Mouse (Mus musculus) spleen, adult 2 months (tissue): ENCODE data around the gene Auts2.

ENCODE experiments used
- CTCF ChIP-seq: fragments of 200-500 bp; IDR thresholded peaks from 2 replicates; pipeline ENCODE4 v1.5.1; 2011; ENCODE audit warnings: mild to moderate bottlenecking, inconsistent platforms; ENCODE audit not compliant: insufficient read depth, insufficient read length, insufficient replicate concordance; ENCODE audit errors: extremely low read depth
- POLR2A ChIP-seq: fragments of 200-500 bp; IDR thresholded peaks from 2 replicates; pipeline ENCODE4 v1.6.1; 2011; ENCODE audit warnings: low read depth, low read length, inconsistent platforms

DNA sequence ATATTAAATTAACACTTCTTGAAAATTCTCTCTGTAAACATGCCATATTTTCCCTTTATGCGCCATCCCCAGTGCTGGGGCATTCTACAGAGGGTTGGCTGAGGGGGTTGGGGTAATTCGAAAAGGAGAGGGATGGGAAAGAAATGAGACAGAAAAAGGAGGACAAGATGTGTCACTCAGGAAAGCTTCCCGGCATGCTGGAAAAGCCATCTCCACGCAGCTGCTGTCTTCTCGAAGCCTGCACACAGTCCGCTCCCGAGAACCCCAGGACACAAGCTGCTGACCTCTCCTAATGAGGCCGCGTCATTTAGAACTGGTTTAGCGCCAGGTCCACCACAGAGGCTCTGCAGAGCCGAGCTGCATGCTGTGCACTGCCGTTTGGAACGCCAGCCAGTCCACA lies 825.1 kb downstream of the Auts2 start:
- TF ChIP-seq CTCF, result no peak
- TF ChIP-seq POLR2A, result no peak
